Mouse (Mus musculus) MEL (cell line): ENCODE data around the gene Macrod1. TPM values are rescaled to one million over a fixed set of nuclear protein-coding genes. Genes with fewer than 3 reads are reported as not detected.

Source experiments
- DNase-seq: peaks from one replicate; pipeline ENCODE4 v3.0.0; 2011; ENCODE audit warnings: low read depth, low spot score
- H3K27ac ChIP-seq: 2 replicates; pipeline ENCODE4 v1.5.1; 2012; ENCODE audit warnings: low read depth, mild to moderate bottlenecking, control low read depth, low read length, moderate library complexity; ENCODE audit not compliant: control insufficient read depth
- H3K27me3 ChIP-seq, 2 experiments: fragments of 150-350 bp in 1 of 2; sonication (generic) in 1 of 2; 2 replicates each; pipeline ENCODE4 v1.6.1; 2012; ENCODE audit warnings: low read length in 2 of 2, mild to moderate bottlenecking in 2 of 2, improper control_type of control experiment in 1 of 2, moderate library complexity in 1 of 2; ENCODE audit not compliant: insufficient read depth in 2 of 2, control insufficient read depth in 1 of 2
- H3K36me3 ChIP-seq, 2 experiments: 2 replicates each; pipeline ENCODE4 v1.6.1; 2012 to 2014; ENCODE audit warnings: low read length in 2 of 2, improper control_type of control experiment in 1 of 2, inconsistent platforms in 1 of 2, mild to moderate bottlenecking in 1 of 2; ENCODE audit not compliant: insufficient read depth in 2 of 2, control insufficient read depth in 1 of 2
- H3K4me1 ChIP-seq, 2 experiments: fragments of 150-350 bp in 1 of 2; sonication (generic) in 1 of 2; 2 replicates each; pipeline ENCODE4 v1.6.1; 2012; ENCODE audit warnings: low read length in 2 of 2, improper control_type of control experiment in 1 of 2, mild to moderate bottlenecking in 1 of 2; ENCODE audit not compliant: insufficient read depth in 2 of 2, control insufficient read depth in 1 of 2
- H3K4me3 ChIP-seq, 2 experiments: fragments of 150-350 bp in 1 of 2; sonication (generic) in 1 of 2; 2 replicates each; pipeline ENCODE4 v1.5.1; 2012; ENCODE audit warnings: low read depth in 2 of 2, low read length in 2 of 2, mild to moderate bottlenecking in 2 of 2, moderate library complexity in 2 of 2, control low read depth in 1 of 2, improper control_type of control experiment in 1 of 2; ENCODE audit not compliant: control insufficient read depth in 1 of 2, insufficient read depth in 1 of 2
- H3K79me2 ChIP-seq: 2 replicates; pipeline ENCODE4 v1.6.1; 2012; ENCODE audit warnings: mild to moderate bottlenecking, low read length, moderate library complexity; ENCODE audit not compliant: control insufficient read depth, poor library complexity, insufficient read depth
- H3K9ac ChIP-seq: 2 replicates; pipeline ENCODE4 v1.6.1; 2012; ENCODE audit warnings: low read depth, mild to moderate bottlenecking, control low read depth, low read length, moderate library complexity; ENCODE audit not compliant: control insufficient read depth, poor library complexity, severe bottlenecking
- H3K9me3 ChIP-seq: fragments of 150-350 bp; sonication (generic); replicated peaks from 2 replicates; pipeline ENCODE4 v1.6.1; 2012; ENCODE audit warnings: mild to moderate bottlenecking, low read length, improper control_type of control experiment, moderate library complexity; ENCODE audit not compliant: insufficient read depth
- CTCF ChIP-seq, 3 experiments: IDR thresholded peaks in 2 of 3; conservative IDR thresholded peaks in 1 of 3; 2 replicates each; pipeline ENCODE4 v1.5.1; 2011 to 2012; ENCODE audit warnings: low read length in 3 of 3, low read depth in 2 of 3, mild to moderate bottlenecking in 2 of 3, improper control_type of control experiment in 1 of 3, inconsistent platforms in 1 of 3, mixed read lengths in 1 of 3, moderate library complexity in 1 of 3; ENCODE audit not compliant: control insufficient read depth in 1 of 3, insufficient read depth in 1 of 3, poor library complexity in 1 of 3, severe bottlenecking in 1 of 3
- ELF1 ChIP-seq: IDR thresholded peaks from 2 replicates; pipeline ENCODE4 v1.6.1; 2014; ENCODE audit warnings: low read depth, mild to moderate bottlenecking, inconsistent platforms, low read length, improper control_type of control experiment, moderate library complexity
- GABPA ChIP-seq: IDR thresholded peaks from 2 replicates; pipeline ENCODE4 v1.6.1; 2012; ENCODE audit warnings: low read depth, mild to moderate bottlenecking, inconsistent platforms, low read length, improper control_type of control experiment, moderate library complexity
- MAZ ChIP-seq: IDR thresholded peaks from 2 replicates; pipeline ENCODE4 v1.6.1; 2012; ENCODE audit warnings: low read depth, mild to moderate bottlenecking, inconsistent platforms, low read length, improper control_type of control experiment
- MYC ChIP-seq: IDR thresholded peaks from 2 replicates; pipeline ENCODE4 v1.6.1; 2011; ENCODE audit warnings: low read depth, mild to moderate bottlenecking, low read length, improper control_type of control experiment, moderate library complexity
- NELFE ChIP-seq: IDR thresholded peaks from 2 replicates; pipeline ENCODE4 v1.6.1; 2011; ENCODE audit warnings: low read depth, low read length, improper control_type of control experiment
- RCOR1 ChIP-seq: IDR thresholded peaks from 2 replicates; pipeline ENCODE4 v1.6.1; 2012; ENCODE audit warnings: low read depth, mild to moderate bottlenecking, inconsistent platforms, low read length, improper control_type of control experiment
- SIN3A ChIP-seq: IDR thresholded peaks from 2 replicates; pipeline ENCODE4 v1.6.1; 2012; ENCODE audit warnings: low read length, improper control_type of control experiment, inconsistent platforms
- TBP ChIP-seq: IDR thresholded peaks from 2 replicates; pipeline ENCODE4 v1.8.0; 2011; ENCODE audit warnings: low read depth, low read length, improper control_type of control experiment
- ZC3H11A ChIP-seq: IDR thresholded peaks from 2 replicates; pipeline ENCODE4 v1.6.1; 2012; ENCODE audit warnings: low read depth, mild to moderate bottlenecking, inconsistent platforms, low read length, improper control_type of control experiment
- ZNF384 ChIP-seq: IDR thresholded peaks from 2 replicates; pipeline ENCODE4 v1.6.1; 2012; ENCODE audit warnings: low read depth, mild to moderate bottlenecking, inconsistent platforms, low read length, improper control_type of control experiment
- polyA plus RNA-seq, 2 experiments: library from polyadenylated mRNA; stranded (reverse) in 1 of 2; unstranded in 1 of 2; fragments of >175 nt in 1 of 2; fragments of >200 nt in 1 of 2; gene quantifications; 2 replicates each; pipeline versions ENCODE4 v1.2.1 to v1.2.4; 2012; ENCODE audit warnings: low replicate concordance in 2 of 2, low read depth in 1 of 2; ENCODE audit not compliant: insufficient read length in 2 of 2, insufficient read depth in 1 of 2, missing spikeins in 1 of 2
- total RNA-seq: library from RNA; depleted of rRNA; stranded (reverse); fragments of 300-350 nt; gene quantifications from 2 replicates; pipeline ENCODE4 v1.2.3, GENCODE M21; 2012

Gene Macrod1
- total and polyA plus RNA-seq, 3 experiments = 4.5 to 15.7 TPM; not detected in 1

- peaks cover 0 to 5% of the 10 kb centered on the region in 2 experiments; a peak in 1 of 4 replicates for H3K4me1 ChIP-seq
- no peak for TF ChIP-seq ZNF384
- no peak for TF ChIP-seq SIN3A
- no peak for TF ChIP-seq MYC
- TF ChIP-seq ELF1 = no peak
- no peak for TF ChIP-seq MAZ
- H3K27me3 ChIP-seq = no peaks in the 10 kb centered on the region
Measured at GRCm38 (mm10) chr19:7148541-7149085, 92.0 kb downstream of the Macrod1 start.

GRCm38 (mm10) chr19:7149158-7149685, 92.6 kb downstream of the Macrod1 start:
- Histone ChIP-seq H3K4me3 (no peak overlapping the region), H3K9ac (no peak overlapping the region), H3K9me3 (no peaks in the 10 kb centered on the region), H3K4me1 (peaks cover 0 to 2% of the 10 kb centered on the region in 2 experiments; a peak in 1 of 4 replicates), H3K36me3 (0 out of 4 replicates have a peak, but pooled peaks cover 0 to 2% of the 10 kb centered on the region in 2 experiments), H3K27ac (no peak overlapping the region), H3K79me2 (no peaks in the 10 kb centered on the region), H3K27me3 (no peaks in the 10 kb centered on the region)
- TF ChIP-seq NELFE (no peak), TBP (no peak), ZC3H11A (no peak), CTCF (IDR thresholded peaks at IDR 0.05 in 2 of 3, conservative IDR thresholded peaks at IDR 0.05 in 1 of 3; ENCODE audit: control insufficient read depth in 1 of 3, insufficient read depth in 1 of 3, low read depth in 2 of 3, low read length in 3 of 3, poor library complexity in 1 of 3, severe bottlenecking in 1 of 3) (no peak), RCOR1 (no peak)
- DNase-seq = no peak

More at GRCm38 (mm10) chr19:7148541-7149085, 92.0 kb downstream of the Macrod1 start:
- Histone ChIP-seq H3K4me3 (no peak overlapping the region), H3K9ac (no peak overlapping the region), H3K27ac (no peak overlapping the region), H3K36me3 (0 out of 4 replicates have a peak, but pooled peaks cover 0 to 3% of the 10 kb centered on the region in 2 experiments), H3K9me3 (no peaks in the 10 kb centered on the region), H3K79me2 (no peaks in the 10 kb centered on the region)
- no peak for DNase-seq

GRCm38 (mm10) chr19:7151300-7151926, 94.8 kb downstream of the Macrod1 start:
- Histone ChIP-seq H3K36me3 (no peaks in the 10 kb centered on the region), H3K4me1 (no peaks in the 10 kb centered on the region), H3K4me3 (no peak overlapping the region), H3K9me3 (no peaks in the 10 kb centered on the region), H3K27me3 (no peaks in the 10 kb centered on the region), H3K79me2 (no peaks in the 10 kb centered on the region), H3K27ac (no peak overlapping the region), H3K9ac (no peak overlapping the region)
- no peak for TF ChIP-seq GABPA
- DNase-seq = no peak
